Mouse (Mus musculus) gastrocnemius, postnatal 25 days (tissue): ENCODE results near the gene Gm4922. TPM values are rescaled to one million over a fixed set of nuclear protein-coding genes. Genes with fewer than 3 reads are reported as not detected.
A peak's percentile ranks its signal among the peaks of the same experiment; 100 is the strongest.

Source experiments
- DNase-seq: peaks from one replicate; pipeline ENCODE4 v3.0.0; 2022
- long read RNA-seq, 2 experiments: library from polyadenylated mRNA; stranded (forward); transcript quantifications; one replicate each; pipeline ENCODE4 v2.0.0; 2021
- total RNA-seq, 2 experiments: library from RNA; stranded (reverse); gene quantifications; 1 replicate in 1 of 2; 2 replicates in 1 of 2; pipeline ENCODE4 v1.2.3; 2021

Gene Gm4922
- not detected for total RNA-seq
- long read RNA-seq, experiment 1 = 0 reads
- long read RNA-seq, experiment 2 = 0 reads

DNA sequence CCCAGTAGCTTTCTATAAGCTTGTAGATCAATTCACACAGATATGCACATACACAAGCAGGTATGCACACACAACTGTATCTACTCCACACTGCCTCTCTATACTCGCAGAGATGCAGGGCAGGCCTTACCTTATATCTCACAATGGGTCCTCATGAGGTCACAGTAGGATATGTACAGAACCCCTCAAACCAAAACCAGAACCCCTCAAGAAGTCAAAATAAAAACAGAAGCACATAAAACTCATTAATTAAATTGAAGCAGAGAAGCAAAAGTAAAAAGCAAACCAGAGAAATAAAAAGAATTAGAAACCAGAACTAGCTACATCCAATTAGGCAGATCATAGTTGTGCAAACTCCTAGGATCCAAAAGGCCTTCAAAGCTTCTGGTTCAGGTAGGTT lies at the start of gene Gm4922:
Gm4922 (minus strand) TSS at position 101 of the 400 bp plus-strand sequence.
- no peak for DNase-seq

DNA sequence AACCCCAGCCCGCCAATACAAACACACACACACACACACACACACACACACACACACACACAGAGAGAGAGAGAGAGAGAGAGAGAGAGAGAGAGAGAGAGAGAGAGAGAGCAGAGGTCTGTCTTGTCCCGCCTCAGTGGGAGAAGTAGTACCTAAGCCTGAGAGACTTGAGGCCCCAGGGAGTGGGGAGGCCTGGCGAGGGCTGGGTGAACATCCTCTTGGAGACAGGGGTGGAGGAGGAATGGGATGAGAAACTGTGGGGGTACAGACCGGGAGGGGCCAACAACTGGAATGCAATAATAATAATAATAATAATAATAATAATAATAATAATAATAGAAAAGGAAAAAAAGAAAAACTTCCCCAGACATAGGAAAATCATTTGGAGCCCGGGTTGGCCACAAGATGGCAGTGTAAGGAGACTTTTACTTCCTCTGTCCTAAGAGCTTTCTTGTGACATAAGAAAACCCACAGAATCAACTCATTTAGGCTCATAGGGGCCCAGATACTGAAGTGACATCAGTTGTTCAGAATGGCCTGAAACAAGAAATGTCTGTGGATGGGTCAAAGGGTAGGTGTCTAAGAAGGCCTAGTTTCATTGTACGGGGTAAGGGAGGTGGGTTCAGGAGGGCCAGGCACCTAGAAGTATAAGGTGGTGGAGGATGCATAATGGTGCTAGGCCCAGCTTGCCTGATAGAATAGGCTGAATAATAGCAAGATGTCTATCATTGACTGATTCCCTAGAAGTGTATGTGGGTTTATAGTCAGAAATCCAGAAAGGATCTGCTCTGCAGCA lies 49.3 kb upstream of the Gm4922 start:
- no peak for DNase-seq

DNA sequence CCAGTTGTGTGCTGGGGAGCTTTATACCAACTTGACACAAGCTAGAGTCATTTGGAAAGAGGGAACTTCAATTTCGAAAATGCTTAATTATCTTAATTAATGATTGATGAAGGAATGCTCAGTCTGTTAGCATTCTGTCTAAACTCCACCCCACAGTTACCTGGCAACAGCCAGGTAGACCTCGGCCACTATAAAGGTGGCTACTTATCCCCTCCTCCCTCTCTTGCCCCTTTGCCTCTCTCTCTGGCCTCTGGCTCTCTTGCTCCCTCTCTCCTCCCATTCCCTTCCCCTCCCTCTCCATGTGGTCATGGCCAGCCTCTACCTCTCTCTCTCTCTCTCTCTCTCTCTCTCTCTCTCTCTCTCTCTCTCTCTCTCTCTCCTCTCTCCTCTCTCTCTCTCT lies 47.8 kb upstream of the Gm4922 start:
- DNase-seq = no peak

DNA sequence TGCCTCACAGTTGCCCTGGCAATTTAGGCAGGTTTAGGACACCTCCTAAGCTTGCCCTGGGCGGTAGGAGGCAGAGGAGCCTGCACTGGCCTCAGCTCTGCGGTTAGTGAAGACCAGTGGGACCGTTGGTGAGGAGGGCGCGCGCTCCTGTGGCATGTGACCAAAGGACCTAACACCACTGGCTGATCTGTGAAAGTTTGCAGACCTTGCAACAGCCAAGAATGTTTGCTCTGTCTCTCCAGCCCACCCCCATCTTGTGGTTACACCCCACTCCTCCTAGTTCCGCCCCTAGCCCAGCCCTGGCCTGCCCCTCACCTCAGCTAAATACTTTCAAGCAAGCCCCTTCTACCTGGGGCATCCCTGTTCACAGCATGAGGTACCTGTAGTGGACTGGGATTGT lies 45.2 kb upstream of the Gm4922 start:
- no peak for DNase-seq

DNA sequence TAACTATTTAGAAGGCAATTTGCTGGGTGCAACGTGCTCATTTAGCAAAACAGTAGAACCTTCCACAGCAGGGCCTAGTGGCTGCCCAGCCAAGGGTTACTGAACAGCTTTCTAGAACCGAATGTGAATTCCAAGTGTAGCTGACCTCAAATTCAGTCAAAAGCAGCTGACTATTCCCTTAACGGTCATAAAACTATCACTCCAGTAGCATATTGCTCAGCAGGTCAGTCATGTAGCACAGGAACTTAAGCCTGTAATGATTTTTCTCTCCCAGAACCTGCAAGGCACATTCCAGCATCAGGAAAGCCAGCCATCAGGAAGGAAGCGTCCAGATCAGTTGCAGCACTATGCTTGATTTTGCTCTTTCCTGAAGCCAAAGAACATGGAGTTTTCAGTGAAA lies 43.8 kb upstream of the Gm4922 start:
- DNase-seq = no peak

DNA sequence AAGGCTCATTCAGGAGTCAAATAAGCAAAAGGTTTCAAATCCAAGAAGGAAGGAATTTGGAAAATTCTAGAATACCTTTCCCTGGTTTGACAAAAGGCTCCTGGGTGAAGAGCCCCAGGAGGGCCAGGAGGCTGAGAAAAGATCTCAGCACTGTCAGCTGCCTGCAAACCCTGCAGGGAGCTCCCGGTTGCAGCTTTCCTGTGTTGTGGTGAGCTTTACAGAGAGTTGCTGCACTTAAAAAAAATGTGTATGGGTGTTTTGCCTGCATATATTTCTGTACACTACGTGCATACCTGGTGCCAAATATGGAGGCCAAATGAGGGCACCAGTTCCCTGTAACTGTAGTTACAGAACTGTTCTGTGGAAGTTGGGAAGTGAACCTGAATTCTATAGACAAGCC lies 41.3 kb upstream of the Gm4922 start:
- no peak for DNase-seq

DNA sequence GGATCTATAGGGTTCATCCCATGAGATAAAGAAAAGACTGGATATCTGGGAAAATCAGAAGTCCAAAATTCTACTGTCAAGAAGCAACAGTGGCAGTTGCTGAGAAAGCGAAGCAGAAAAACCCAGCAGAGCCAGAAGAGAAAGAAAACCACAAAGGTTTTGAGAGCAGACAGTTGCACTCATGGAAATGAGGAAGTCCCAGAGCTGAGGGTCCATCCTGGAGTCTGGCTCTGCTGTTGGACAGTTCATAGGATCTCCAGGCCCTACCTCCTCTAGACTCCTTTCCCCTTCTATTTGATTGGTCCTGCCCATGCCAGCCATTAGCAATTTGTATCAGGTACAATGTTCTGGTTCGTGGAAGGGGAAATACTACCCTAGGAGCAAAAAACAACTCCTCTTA lies 39.5 kb upstream of the Gm4922 start:
- DNase-seq = no peak

DNA sequence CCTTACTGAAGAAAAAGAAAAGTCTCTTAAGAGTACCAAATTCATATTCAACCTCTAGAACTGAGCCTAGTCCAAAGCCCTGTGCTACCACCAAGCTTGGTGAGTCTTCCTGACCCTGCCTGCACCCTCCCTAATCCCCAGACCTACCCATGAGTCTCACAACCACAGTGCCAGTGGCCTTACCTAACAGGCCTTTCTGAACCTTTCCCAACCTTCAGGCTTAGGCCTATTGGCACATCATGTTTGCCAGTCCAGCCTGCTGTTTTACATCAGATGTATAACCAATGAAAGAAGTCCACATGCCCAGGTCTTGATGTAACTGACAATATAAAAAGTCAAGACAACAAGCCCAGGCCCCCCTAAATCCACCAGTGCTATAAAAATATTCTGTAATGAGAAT lies 38.5 kb upstream of the Gm4922 start:
- DNase-seq = no peak

DNA sequence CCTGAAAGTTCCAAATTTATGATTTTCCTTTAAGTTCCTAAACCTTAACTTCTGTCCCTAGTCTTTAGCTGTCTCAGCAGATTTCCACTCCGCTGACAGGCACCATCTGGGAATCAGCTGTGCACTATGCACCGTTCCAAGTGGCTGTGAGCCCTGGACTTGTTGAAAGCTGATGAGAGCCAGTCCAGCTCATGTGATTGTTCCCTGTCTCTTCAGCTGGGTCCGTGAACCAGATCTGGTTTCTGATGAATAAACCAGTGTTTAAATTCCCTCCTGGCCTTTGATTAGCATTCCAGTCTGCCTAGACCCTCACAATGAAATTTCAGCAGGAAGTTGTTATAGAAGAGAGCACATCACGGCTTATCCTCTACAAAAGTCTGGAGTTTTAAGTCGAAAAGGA lies 30.0 kb upstream of the Gm4922 start:
- DNase-seq = peak; percentile 63

DNA sequence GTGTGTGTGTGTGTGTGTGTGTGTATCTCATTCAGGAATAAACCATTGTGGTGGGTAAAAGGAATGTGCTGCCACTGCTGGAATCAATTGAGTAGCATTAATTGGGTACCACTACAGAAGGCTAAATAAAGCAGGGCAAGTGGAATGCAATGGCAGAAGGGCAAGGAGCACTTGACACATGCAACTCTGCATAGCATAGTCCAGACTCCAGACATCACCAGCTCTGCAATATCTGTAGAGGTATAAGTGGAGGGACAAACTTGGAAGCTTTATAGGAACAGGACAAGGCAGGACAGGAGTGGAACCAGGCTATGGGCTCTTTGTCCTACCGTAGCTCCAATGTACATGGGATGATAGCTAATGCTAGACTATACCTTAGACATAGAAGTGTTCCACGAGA lies 25.2 kb upstream of the Gm4922 start:
- no peak for DNase-seq

DNA sequence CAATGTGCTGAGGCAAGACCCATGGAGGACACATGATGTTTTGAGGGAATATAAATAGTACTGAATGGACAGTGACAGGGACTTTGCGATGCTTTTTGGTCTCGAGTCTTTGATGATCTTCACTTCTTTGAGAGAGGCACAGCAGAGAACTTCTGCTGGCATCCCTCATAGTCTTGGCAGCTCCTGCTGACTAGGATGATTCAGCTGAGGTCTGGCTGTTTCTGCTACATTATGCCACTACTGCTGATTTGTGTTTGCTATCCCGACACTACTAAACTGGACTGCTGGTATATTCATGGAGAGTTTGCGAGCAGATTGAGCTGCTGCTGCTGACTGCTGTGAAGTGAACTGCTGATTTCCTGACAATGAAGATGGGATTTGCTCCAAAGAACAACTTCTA lies 3.5 kb upstream of the Gm4922 start:
- DNase-seq = no peak

DNA sequence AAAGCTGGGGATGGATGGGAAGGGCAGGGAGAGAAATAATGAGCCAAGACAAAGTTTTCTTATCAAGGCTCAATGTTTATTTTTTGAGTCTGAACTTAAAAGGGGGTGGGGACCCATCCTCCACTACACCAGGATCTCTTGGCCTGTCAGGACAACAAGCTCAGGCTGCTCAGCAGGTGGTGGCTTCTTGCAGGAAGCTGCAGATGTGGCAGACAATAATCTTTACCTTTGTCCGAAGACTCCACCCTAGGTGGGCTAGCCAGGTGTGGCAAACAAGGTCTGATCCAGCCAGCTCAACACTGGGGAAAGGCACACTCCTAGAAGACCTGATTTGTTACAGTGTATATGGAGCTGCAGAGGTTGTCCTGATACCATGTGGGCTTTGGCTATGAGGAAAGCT lies 2.0 kb upstream of the Gm4922 start:
- no peak for DNase-seq

DNA sequence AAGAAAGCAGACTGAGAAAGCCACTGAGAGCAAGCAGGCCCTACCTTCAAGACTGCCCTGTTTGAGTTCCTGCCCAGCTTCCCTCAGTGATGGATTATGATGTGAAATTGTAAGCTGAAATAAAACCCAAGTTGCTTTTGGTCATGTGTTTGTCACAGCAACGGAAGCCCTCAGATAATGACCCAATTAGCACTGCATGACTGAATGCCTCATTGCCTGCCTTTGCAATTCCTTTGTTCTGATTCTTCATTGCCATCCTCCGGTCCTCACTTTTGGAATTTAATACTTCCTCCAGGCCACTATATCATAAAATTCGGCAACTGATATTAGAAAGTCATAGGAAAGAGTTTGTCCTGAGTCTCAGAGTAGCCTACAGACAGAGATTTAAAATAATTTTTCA lies 9.0 kb downstream of the Gm4922 start:
- DNase-seq = no peak

DNA sequence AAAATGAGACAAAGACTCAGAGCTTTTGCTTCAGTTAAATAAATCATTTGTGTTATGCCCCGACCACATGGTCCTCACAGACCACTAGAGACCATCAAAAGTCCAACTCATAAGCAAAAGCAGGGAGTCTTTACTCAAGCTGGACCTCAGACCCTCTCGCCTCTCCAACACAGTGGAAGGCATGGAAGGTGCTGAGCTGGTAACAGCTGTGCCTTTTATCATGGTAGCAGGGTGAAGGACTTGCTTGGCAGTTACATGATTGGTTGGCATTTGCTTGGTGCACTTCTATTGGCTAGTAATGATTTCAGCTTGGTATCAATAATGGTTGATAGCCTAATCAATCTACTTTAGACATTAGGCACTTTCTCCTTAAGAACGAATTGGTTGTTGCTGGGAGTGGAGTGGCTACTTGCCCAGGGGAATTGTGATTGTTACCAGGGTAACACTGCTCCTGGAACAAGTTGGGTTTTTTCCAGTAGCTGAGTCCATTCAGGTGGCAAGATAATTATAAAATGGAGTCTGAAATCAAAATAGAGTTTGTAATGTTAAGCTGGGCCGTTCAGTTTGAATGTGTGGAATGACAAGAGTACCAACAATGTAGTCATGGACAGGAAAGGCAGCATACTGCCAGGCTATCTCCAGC lies 13.9 kb downstream of the Gm4922 start:
- DNase-seq = no peak

DNA sequence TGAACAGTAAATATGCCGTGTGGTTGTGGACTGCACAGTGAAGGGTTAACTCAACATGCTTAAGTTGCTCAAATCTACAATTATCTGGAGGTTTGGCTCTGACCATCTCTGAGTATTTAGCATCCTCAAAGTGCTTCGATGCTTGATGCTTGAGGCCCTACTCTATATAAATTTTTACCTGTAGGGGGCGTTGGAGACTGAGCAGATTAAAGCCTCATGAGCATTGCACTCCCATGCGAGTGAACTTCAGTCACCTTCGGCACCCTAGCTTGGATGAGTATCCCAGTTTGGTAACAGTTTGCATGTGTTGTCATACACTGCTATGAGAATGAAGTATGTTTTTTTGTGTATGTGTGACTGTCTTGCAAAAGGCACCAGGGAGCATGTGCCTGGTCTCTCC lies 16.7 kb downstream of the Gm4922 start:
- DNase-seq = no peak

DNA sequence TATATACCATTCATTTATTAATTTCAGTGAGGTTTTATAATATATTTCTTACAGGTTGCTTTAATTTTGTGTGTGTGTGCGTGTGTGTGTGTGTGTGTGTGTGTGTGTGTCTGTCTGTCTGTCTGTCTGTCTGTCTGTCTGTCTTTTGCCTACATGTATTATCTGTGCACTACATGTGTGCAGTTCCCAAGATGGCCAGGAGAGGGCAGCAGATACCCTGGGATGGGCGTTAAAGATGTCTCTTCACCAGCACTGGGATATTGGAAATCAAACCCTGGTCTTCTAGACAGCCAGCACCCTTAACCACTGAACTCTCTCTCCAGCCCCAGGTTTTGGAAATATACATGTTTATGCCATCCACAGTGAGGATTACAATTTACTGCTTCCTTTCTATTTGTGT lies 26.4 kb downstream of the Gm4922 start:
- DNase-seq = no peak

DNA sequence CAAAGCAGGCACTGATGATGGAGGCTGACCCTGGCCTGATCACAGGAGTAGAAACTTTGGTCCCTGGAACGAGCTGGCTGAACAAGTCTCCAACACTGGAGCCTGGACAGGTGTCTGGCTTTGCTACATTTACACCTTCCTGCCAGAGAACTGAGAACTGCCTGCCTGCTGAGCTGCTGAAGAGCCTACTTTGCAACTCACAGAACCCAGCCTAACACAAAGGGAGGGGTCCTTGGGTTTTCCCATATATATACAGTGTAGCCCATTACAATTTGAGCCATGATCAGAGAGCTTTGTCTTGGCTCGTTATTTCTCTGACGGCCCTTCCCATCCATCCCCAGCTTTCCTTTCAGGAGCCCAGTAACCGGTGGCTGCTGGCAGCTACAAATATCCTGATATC lies 36.5 kb downstream of the Gm4922 start:
- DNase-seq = no peak

DNA sequence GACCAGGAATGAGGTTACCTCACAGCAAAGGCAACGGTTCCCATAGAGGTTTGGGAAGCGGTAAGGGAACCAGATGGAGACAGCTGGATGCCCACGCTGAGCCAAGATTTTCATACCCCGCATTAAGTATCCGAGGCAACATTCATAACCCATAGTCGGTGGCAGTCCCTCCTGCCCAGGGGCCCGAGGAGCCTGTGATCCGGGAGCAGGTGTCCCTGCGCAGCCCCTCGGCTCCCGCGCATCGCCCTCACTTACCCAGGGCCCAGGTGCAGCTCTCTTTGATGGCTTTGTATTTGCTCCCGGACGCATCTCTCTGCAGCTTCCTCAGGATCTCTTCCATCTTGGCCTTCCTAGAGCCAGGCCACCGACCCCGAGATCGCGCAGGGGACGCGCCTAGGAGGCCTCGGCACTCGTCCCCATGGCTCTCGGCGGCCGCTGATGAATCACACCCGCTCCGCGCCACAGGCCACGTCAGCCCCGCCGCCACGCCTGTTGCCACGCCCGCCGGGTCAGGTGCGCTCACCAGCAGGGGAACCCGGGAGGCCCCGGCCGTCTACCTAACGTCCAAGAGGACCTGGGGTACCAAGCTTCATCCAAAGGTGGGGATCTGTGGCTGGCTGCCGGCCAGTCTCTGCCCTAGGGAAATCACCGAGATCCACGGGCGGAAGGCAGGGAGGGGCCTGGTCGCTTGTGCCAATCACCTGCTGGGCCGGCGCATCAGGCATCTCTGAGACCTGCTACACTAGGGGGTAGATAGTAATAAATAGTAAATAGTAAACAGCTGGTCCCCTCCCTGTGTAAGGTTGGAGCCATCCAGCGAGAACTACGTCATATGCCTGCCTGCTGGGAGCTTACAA lies 43.1 kb downstream of the Gm4922 start, which contains the start of gene Arfgef3:
Arfgef3 (minus strand) TSS at position 664 of the 857 bp plus-strand sequence.
- DNase-seq = peak; percentile 13

DNA sequence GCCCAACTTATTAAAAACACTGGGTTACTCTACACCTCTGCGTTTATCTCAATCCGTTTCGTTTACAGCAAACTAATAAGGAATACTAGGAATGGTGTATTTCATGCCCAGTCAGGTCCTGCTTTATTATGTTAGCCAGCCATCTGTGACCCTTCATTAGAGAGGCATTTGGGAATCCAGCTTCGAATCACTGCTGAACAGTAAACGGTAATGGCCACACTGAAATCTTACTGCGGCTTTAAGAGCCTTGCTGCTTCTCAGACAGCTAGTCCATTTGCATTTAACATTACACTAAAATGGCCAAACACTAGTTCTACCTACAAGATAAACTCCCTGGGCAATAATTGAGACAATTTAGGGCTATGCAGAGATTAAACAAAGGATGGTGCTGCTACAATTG lies 44.5 kb downstream of the Gm4922 start:
- no peak for DNase-seq

DNA sequence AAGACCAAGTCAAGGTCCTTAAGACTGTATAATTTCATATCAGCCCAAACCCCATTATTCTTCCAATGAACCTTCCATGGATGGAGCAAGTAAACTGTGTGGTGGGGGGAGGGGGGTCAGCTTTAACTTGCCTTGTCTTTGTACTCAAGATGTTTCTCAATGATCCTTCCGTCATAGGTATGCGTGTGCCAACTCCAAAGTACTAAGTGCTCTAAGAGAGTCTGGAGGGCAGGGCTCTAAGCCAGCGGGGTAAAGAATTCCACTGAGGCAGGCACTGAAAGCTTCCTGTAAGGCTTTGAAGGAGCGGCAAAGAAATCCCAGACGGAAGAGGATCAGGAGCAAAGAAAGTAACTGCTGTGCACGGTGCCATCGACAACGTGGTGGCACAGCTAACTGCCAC lies 45.6 kb downstream of the Gm4922 start:
- DNase-seq = no peak
